Mouse (Mus musculus): ENCODE data around the gene Phlpp2. TPM values are rescaled to one million over a fixed set of nuclear protein-coding genes. Genes with fewer than 3 reads are reported as not detected.

The Phlpp2 gene
- polyA plus RNA-seq, 1 experiment, result 2.9 TPM

- no peak overlapping the region for H3K4me3 ChIP-seq (ENCODE audit: control insufficient read depth, low read depth, low read length)
- no peak overlapping the region for H3K27ac ChIP-seq (ENCODE audit: control insufficient read depth, insufficient read depth, low read depth, low read length)
- H3K36me3 ChIP-seq (ENCODE audit: control insufficient read depth, insufficient read depth, low read length), result no peaks in the 10 kb centered on the region
- TF ChIP-seq CTCF (IDR thresholded peaks at IDR 0.05; ENCODE audit: control insufficient read depth, insufficient read depth, insufficient replicate concordance, low read depth, low read length) (no peak), POLR2A (IDR thresholded peaks at IDR 0.05; ENCODE audit: control insufficient read depth, low read depth, low read length) (no peak)
- no peaks in the 10 kb centered on the region for H3K4me1 ChIP-seq (ENCODE audit: control insufficient read depth, insufficient read depth, low read length)
- no peaks in the 10 kb centered on the region for H3K27me3 ChIP-seq (ENCODE audit: control insufficient read depth, insufficient read depth, low read length)
Measured at GRCm38 (mm10) chr8:109992951-109993350, 124.6 kb downstream of the Phlpp2 start.

Other genes with a start within 250 kb of the Phlpp2 start
- gene Ist1, start 175.3 kb upstream of the Phlpp2 start, polyA plus RNA-seq (2012; rRNA removed), result 25.7 and 31.8 TPM in 2 replicates
- 75.7 and 82.1 TPM in 2 replicates for gene Zfp821, start 163.0 kb upstream of the Phlpp2 start, polyA plus RNA-seq (2012; rRNA removed)
- 32.9 and 35.6 TPM in 2 replicates for gene Atxn1l, start 130.8 kb upstream of the Phlpp2 start, polyA plus RNA-seq (2012; rRNA removed)
- gene Ap1g1, start 90.0 kb upstream of the Phlpp2 start, polyA plus RNA-seq (2012; rRNA removed), result 19.3 and 20.1 TPM in 2 replicates
- gene Marveld3, start 93.7 kb downstream of the Phlpp2 start, polyA plus RNA-seq (2012; rRNA removed), result 0.80 and 1.3 TPM in 2 replicates
- gene Tat, start 121.9 kb downstream of the Phlpp2 start, polyA plus RNA-seq (2012; rRNA removed), result 0.05 TPM in 1 of 2 replicates, not detected in the other
- gene Chst4, start 171.2 kb downstream of the Phlpp2 start, polyA plus RNA-seq (2012; rRNA removed), result 0.06 and 0.14 TPM in 2 replicates
- 4.7 and 4.9 TPM in 2 replicates for gene Zfp612, start 211.2 kb downstream of the Phlpp2 start, polyA plus RNA-seq (2012; rRNA removed)
- gene Gm21964, start 232.7 kb downstream of the Phlpp2 start, polyA plus RNA-seq (2012; rRNA removed), result 1.5 and 2.2 TPM in 2 replicates
- gene Gm17720, start 234.2 kb downstream of the Phlpp2 start, polyA plus RNA-seq (2012; rRNA removed), result not detected in 2 replicates